Mouse (Mus musculus) cerebellum, adult 2 months (tissue): Measurements from ENCODE around the gene BC030870.

Source experiments
- CTCF ChIP-seq: fragments of 200-500 bp; IDR thresholded peaks from 2 replicates; pipeline ENCODE4 v1.5.1; 2011; ENCODE audit warnings: low read depth, mild to moderate bottlenecking, control low read depth, low read length, moderate library complexity, borderline replicate concordance; ENCODE audit not compliant: insufficient read depth
- POLR2A ChIP-seq: fragments of 200-500 bp; IDR thresholded peaks from 2 replicates; pipeline ENCODE4 v1.6.1; 2011; ENCODE audit warnings: low read length, control low read depth, borderline replicate concordance; ENCODE audit not compliant: insufficient read depth

GRCm38 (mm10) chr8:65138830-65139466 lies 9.6 kb upstream of the BC030870 start:
- TF ChIP-seq POLR2A (no peak), CTCF (peak; percentile 1; the same call in 1 of the 2 replicates)
